ENCODE assay signal across 7 mouse cellular contexts in the genomic region with DNA sequence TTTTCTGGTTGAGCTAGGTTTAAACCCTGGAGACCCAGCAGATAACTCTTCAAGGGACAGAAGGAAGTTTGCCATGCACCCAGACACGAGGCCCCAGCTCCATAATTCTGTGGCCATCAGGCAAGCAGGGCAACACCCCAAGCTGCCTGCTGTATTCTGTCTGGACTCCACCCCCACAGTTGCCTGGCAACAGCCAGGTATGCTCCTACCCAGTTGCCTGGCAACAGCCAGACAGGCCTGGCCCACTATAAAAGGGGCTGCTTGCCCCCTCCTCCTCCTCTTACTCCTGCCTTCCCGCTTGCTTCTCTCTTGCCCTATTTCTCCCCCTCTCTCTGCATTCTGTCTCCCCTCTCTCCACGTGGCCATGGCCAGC. TPM values are rescaled to one million over a fixed set of nuclear protein-coding genes. Genes with fewer than 3 reads are reported as not detected.
DNase-seq lines count a peak whose midpoint lies in the region; ATAC-seq lines count a peak whose summit lies in the region.

No protein-coding gene starts in this region.

- no peaks in the 10 kb centered on the region for H3K36me3 ChIP-seq in forebrain, embryonic 11.5 days (ENCODE audit: control insufficient read depth, insufficient read depth, low read length)
- H3K36me3 ChIP-seq in limb, embryonic 10.5 days = no peaks in the 10 kb centered on the region

- ATAC-seq in forebrain, embryonic 11.5 days (replicated peaks; ENCODE audit: low FRiP score) = peak; percentile 91

- WGBS in forebrain, embryonic 11.5 days = 6% methylated on average over 3 of the region's 3 CpGs
- WGBS in limb, embryonic 10.5 days = 7% methylated on average over 3 of the region's 3 CpGs

- H3K4me3 ChIP-seq in forebrain, embryonic 11.5 days (ENCODE audit: low read depth, low read length) = no peak overlapping the region
- peak overlapping the region; percentile 36 for H3K4me3 ChIP-seq in limb, embryonic 10.5 days

- H3K4me1 ChIP-seq in forebrain, embryonic 11.5 days (replicated peaks; ENCODE audit: control insufficient read depth, insufficient read depth, low read length) = peaks cover 13% of the 10 kb centered on the region
- H3K4me1 ChIP-seq in limb, embryonic 10.5 days = peaks cover 41% of the 10 kb centered on the region

- peak overlapping the region; percentile 33; the same call in 1 of the 2 replicates for H3K4me2 ChIP-seq in forebrain, embryonic 11.5 days (ENCODE audit: low read depth, low read length, severe bottlenecking)

- 0 out of 2 replicates have a peak overlapping the region, but pooled peaks have one; percentile 47 for H3K27ac ChIP-seq in forebrain, embryonic 11.5 days (ENCODE audit: low read depth, low read length)
- H3K27ac ChIP-seq in limb, embryonic 10.5 days = peak overlapping the region; percentile 42

- H3K27me3 ChIP-seq in forebrain, embryonic 11.5 days (ENCODE audit: control insufficient read depth, insufficient read depth, low read length) = no peaks in the 10 kb centered on the region
- H3K27me3 ChIP-seq in limb, embryonic 10.5 days (ENCODE audit: low read depth, poor library complexity, severe bottlenecking) = no peaks in the 10 kb centered on the region

- no peak overlapping the region for H3K9ac ChIP-seq in forebrain, embryonic 11.5 days (ENCODE audit: low read length)

- DNase-seq in ovary, postnatal 36 days (ENCODE audit: low spot score) = peak; percentile 21
- DNase-seq in ovary, postnatal 14 days (ENCODE audit: low spot score) = no peak
- peak; percentile 85 for DNase-seq in forebrain, embryonic 11.5 days (ENCODE audit: low spot score)
- DNase-seq in limb, embryonic 10.5 days (ENCODE audit: low spot score) = peak; percentile 66
- DNase-seq in right cerebral cortex, postnatal 14 days = peak; percentile 28
- DNase-seq in adrenal gland, adult 8-10 months = no peak
- DNase-seq in liver = no peak

- H3K9me3 ChIP-seq in forebrain, embryonic 11.5 days (ENCODE audit: control insufficient read depth, low read length) = no peaks in the 10 kb centered on the region
- no peaks in the 10 kb centered on the region for H3K9me3 ChIP-seq in limb, embryonic 10.5 days (replicated peaks)

RNA-seq across cellular contexts. Expression of a gene that starts 57.7 kb away (rescaled TPM):
- polyA plus RNA-seq in forebrain, embryonic 11.5 days (2014; fragmentation: Nextera tagmentation; extraction: Ambion mirVana) = 44.2 and 49.0 TPM in 2 replicates
- polyA plus RNA-seq in limb, embryonic 10.5 days (2016; fragmentation: Nextera tagmentation; extraction: Ambion mirVana) = 3.1 and 4.5 TPM in 2 replicates
- 1 to 10 TPM; 5.9 to 9.0 (median 8.8) TPM for total RNA-seq in adrenal gland, adult 8-10 months (2022)

Comparison
In these comparisons a context has a peak if more than half of its experiments do, and no peak if none do; other contexts are left out.
1. DNase-seq: peak in ovary, postnatal 36 days (single experiment), forebrain, embryonic 11.5 days (single experiment), limb, embryonic 10.5 days (single experiment) and right cerebral cortex, postnatal 14 days (single experiment); none in ovary, postnatal 14 days (single experiment), adrenal gland, adult 8-10 months (single experiment) and liver (single experiment).